Mouse (Mus musculus): ENCODE measurements at regions not wholly inside any gene's neighbourhood (a gene's known extent, or its start where the extent isn't known, plus 50 kb on each side); places are given as distances from the start of the nearest gene placed in this dataset.
A peak's percentile ranks its signal among the peaks of the same experiment; 100 is the strongest.

DNA sequence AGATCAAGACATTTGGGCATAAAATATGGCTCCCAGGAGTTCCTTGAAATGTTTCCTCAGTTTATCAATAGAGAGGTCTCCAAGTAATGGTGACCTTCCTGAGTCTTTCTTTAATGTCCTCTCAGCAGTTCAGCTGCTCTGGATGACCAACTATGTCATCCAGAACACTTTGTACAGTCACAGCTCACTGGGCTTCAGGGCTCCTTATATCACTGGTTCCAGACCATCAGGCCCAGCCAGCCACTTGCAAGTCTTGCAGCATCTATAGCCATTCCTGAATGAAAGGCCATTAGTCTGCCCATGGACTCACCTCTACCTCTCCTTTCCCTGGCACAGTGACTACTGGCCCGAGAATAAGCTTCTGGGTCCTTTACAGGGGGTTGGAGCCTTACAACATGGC is 437.8 kb upstream of the Meis1 start:
- Histone ChIP-seq H3K9me3 (no peaks in the 10 kb centered on the region), H3K27ac (no peak overlapping the region), H3K27me3 (replicated peaks) (no peaks in the 10 kb centered on the region), H3K4me2 (no peak overlapping the region), H3K36me3 (no peaks in the 10 kb centered on the region), H3K4me1 (no peaks in the 10 kb centered on the region), H3K9ac (no peak overlapping the region), H3K4me3 (replicated peaks) (no peak overlapping the region)
- 83% methylated on average over 1 of the region's 1 CpGs for WGBS
- ATAC-seq (ENCODE audit: insufficient read depth, low FRiP score, low read depth) = no peak

DNA sequence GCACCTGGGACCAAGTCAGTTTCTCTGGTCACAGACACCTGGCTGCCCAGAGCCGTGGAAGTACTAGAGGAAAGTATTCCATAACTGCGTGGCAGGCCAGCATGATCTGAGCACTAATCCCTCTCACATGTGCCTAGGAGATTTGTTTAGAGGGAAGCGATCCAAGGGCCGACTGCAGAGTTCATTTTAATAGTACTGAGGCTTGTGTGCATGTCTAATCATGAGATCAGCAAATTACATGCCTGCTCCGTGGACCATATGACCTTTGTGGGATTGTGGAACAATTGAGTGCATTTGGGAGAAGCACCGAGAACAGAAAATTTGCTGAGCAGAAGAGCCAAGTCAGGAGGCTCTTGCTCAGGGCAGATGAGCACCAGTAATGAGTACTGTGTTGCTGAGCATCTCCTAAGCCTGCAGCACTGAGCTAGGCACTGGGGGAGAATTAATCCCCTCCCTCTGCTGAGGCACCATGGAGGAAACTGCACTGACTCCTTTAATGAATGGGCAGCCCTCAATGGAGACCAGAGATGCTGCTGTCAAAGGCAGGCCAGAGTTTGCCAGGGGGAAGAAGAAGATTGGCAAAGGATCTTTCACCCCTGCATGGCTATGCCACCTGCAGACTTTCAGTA is 445.1 kb upstream of the Meis1 start:
- ATAC-seq (ENCODE audit: insufficient read depth, low FRiP score, low read depth) = no peak
- no peak overlapping the region for H3K4me2 ChIP-seq
- H3K9ac ChIP-seq = no peak overlapping the region
- WGBS = 52% methylated on average over 6 of the region's 6 CpGs
- no peak overlapping the region for H3K27ac ChIP-seq
- no peaks in the 10 kb centered on the region for H3K4me1 ChIP-seq
- no peaks in the 10 kb centered on the region for H3K9me3 ChIP-seq
- no peak overlapping the region for H3K4me3 ChIP-seq (replicated peaks)
- H3K36me3 ChIP-seq = no peaks in the 10 kb centered on the region
- H3K27me3 ChIP-seq (replicated peaks) = no peaks in the 10 kb centered on the region

DNA sequence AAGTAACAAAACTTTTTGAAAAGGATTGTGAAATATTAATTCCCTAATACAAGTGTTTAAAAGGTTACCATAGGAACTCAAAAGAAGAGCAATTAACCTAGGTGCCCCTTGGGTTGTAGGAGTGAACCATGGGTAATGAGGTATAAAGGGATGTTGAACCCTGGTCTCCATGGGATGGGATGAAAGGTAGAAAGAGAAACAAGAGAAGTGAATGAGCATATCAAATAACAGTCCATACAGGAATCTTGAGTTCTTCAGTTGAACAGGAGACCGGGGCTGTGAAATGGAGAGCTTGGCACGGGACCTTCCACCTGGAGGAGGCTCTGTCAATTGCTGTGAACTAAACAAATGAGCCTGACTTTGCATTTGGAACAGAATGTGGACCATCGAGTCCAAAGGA is 449.6 kb upstream of the Meis1 start:
- WGBS = 70% methylated on average over 3 of the region's 3 CpGs
- no peak overlapping the region for H3K4me2 ChIP-seq
- no peaks in the 10 kb centered on the region for H3K27me3 ChIP-seq (replicated peaks)
- no peak overlapping the region for H3K9ac ChIP-seq
- no peak overlapping the region for H3K4me3 ChIP-seq (replicated peaks)
- H3K36me3 ChIP-seq = no peaks in the 10 kb centered on the region
- H3K27ac ChIP-seq = no peak overlapping the region
- H3K4me1 ChIP-seq = no peaks in the 10 kb centered on the region
- no peak for ATAC-seq (ENCODE audit: insufficient read depth, low FRiP score, low read depth)
- no peaks in the 10 kb centered on the region for H3K9me3 ChIP-seq

DNA sequence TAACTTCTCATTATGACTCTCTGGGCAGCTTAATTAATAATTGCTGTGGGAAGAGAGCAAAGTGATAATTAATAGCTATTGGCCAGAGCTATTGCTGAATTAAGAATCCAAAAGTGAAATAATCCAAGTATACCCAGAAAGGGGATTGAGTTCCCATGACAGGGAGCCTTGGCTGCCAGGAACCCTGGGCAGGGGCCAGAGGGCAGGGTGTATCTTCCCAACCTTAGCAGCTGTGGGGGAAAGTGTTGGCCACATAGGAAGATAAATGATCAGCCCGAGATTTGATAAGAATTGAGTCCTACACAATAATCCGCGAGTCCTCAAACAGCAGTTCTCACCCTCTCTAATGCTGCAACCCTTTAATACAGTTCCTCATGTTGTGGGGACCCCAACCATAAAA is 450.0 kb upstream of the Meis1 start:
- Histone ChIP-seq H3K4me3 (replicated peaks) (no peak overlapping the region), H3K9ac (no peak overlapping the region), H3K4me2 (no peak overlapping the region), H3K36me3 (no peaks in the 10 kb centered on the region), H3K27me3 (replicated peaks) (no peaks in the 10 kb centered on the region), H3K27ac (no peak overlapping the region), H3K4me1 (no peaks in the 10 kb centered on the region), H3K9me3 (no peaks in the 10 kb centered on the region)
- no peak for ATAC-seq (ENCODE audit: insufficient read depth, low FRiP score, low read depth)
- 80% methylated on average over 3 of the region's 3 CpGs for WGBS

DNA sequence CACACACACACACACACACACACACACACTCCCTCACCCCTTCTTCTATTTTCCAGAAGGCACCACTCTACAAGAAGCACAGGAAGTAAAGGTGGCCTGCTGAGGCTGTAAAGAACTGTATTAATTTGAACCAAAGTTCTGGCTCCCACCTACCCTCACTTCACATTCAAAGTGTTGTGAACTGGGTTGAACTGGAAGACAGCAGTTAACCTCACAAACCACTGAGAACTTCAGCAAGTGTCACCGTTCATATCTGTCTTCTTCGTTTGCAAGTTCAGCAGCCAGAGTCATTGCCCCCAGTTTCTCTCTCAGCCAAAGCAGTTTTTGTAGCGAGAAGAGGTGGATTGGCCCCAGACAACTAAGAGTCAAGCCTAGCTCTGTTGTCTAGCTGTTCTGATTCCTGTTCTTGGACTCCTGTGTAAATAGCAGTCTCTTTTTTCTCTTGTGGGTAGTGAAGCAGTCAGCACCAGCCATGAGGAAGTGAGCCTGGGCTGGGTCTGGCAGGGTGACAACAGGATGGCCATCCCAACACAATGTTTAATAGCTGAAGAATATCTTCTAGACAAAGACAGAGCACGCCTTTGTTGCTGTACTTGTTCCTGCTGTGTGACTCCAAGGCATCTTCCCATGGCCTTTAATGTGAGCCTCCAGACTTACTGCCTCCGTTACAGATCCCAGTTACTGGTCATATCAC is 452.0 kb upstream of the Meis1 start:
- ATAC-seq (ENCODE audit: insufficient read depth, low FRiP score, low read depth) = no peak
- Histone ChIP-seq H3K9me3 (no peaks in the 10 kb centered on the region), H3K4me2 (no peak overlapping the region), H3K36me3 (no peaks in the 10 kb centered on the region), H3K4me3 (replicated peaks) (no peak overlapping the region), H3K27me3 (replicated peaks) (no peaks in the 10 kb centered on the region), H3K4me1 (no peaks in the 10 kb centered on the region), H3K9ac (no peak overlapping the region), H3K27ac (no peak overlapping the region)
- 85% methylated on average over 5 of the region's 5 CpGs for WGBS

DNA sequence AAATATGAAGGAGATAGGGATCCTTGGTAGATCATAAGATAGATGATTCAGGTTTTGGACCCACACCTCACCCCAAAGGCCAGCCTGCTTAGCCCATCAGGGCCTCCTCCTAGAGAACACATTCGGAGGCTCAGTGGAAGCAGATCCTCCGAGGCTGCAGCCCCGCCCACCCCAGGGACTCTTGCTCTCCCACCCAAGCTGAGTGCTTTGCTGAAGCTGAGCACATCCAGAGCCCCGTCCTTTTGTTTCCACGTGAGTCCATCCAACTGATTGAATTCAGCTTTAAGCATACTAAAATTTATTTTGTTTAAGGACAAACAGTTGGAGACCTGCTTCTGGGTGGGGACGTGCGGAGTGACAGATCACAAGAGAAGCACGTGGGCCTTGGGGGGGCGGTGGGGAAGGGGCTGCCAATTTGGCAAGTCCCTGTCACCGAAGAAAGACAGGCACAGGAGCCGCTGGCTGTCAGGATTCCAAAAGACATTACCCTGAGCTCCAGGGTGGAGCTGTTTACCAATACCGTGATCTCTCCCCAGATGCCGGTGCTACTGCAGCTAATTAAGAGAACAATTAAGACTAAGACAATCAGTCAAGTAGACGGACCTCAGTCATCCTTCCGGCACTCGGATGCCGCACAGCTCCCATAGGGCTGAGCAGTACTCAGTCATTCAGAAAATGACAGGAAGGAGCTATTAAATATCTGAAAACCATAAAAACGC is 448.9 kb upstream of the Spred2 start:
- Histone ChIP-seq H3K9ac (no peak overlapping the region), H3K27me3 (replicated peaks) (no peaks in the 10 kb centered on the region), H3K36me3 (no peaks in the 10 kb centered on the region), H3K4me2 (peak overlapping the region; percentile 29), H3K4me3 (replicated peaks) (no peak overlapping the region), H3K27ac (no peak overlapping the region), H3K9me3 (no peaks in the 10 kb centered on the region), H3K4me1 (no peaks in the 10 kb centered on the region)
- WGBS = 17% methylated on average over 18 of the region's 18 CpGs
- no peak for ATAC-seq (ENCODE audit: insufficient read depth, low FRiP score, low read depth)

DNA sequence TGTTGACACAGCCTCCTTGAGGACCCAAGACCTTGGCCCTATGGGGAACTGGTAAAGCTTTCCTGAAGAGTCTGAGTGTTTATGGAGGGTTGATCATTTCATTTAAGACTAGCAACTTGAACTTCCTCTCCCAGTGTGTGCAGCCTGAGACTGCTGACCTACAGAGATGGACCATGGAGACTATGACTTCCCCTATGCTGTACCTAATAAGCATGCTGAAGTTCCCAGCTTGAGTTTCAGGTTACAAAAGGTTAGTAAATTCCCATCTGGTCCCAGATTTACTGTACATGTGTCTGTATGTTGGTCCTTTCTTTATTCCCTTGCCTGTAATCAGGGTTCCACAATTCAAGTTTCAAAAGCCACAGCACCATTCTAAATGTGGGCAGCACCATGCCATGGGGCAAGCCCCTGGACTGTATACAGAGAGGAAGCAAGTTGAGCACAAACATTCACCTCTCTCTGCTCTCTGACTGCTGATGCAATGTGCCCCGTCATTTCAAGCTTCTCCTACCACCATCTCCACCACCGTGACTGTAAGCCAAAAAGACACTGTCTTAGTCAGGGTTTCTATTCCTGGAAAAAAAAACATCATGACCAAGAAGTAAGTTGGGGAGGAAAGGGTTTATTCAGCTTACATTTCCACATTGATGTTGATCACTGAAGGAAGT is 431.0 kb upstream of the Spred2 start:
- no peaks in the 10 kb centered on the region for H3K9me3 ChIP-seq
- WGBS = 83% methylated on average over 2 of the region's 2 CpGs
- ATAC-seq (ENCODE audit: insufficient read depth, low FRiP score, low read depth) = no peak
- H3K4me2 ChIP-seq = no peak overlapping the region
- no peaks in the 10 kb centered on the region for H3K36me3 ChIP-seq
- H3K4me1 ChIP-seq = no peaks in the 10 kb centered on the region
- H3K27me3 ChIP-seq (replicated peaks) = no peaks in the 10 kb centered on the region
- no peak overlapping the region for H3K27ac ChIP-seq
- no peak overlapping the region for H3K9ac ChIP-seq
- H3K4me3 ChIP-seq (replicated peaks) = no peak overlapping the region

DNA sequence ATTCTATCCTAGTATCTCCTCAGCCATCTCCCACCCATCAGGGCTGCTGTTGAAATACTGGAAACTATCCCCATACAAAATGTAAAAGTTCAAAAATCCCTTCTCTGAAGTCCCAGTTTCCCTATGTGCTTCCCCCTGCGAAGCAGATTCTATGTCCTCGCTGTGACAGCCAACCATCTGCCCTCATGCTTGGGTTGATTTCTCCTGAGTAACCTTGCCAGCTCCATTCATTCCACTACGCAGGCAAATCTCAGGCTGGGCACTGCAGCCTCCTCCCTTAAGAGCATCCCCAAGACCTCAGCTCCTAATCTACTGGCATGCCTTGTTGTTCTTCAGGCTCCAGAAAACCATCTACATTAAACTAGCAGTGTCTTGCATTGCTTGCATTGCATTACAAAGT is 402.5 kb upstream of the Spred2 start:
- no peaks in the 10 kb centered on the region for H3K27me3 ChIP-seq (replicated peaks)
- no peaks in the 10 kb centered on the region for H3K4me1 ChIP-seq
- H3K4me2 ChIP-seq = no peak overlapping the region
- no peaks in the 10 kb centered on the region for H3K9me3 ChIP-seq
- ATAC-seq (ENCODE audit: insufficient read depth, low FRiP score, low read depth) = no peak
- 86% methylated on average over 3 of the region's 3 CpGs for WGBS
- H3K9ac ChIP-seq = no peak overlapping the region
- no peak overlapping the region for H3K27ac ChIP-seq
- H3K36me3 ChIP-seq = no peaks in the 10 kb centered on the region
- no peak overlapping the region for H3K4me3 ChIP-seq (replicated peaks)

DNA sequence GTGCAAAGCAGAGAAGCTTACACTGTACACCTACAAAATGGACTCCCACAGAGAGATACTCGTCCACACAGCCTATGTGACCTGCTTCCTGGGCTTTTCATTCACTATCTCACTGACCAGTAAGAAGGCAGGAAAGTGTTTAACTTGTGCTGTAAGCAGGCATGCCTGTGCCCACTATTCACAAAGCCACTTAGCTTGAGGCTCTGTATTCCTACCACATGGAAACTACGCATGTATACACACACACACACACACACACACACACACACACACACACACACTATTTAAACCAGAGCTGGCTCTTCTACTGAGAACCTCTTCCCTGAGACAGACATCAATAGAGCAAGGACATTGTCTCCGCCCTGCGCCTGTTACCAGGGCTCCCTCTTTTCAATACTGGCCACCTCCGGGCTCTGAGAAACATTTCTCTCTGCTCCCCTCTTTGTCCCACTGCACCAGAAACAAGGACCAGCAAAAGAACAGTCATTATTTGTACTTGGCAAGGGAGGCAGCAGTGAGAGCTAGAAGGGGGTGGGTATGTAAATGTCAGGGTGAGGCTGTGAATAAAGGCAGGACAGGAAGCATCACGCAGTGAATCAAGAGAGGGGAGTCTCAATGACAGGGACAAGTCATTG is 400.2 kb upstream of the Spred2 start:
- 67% methylated on average over 6 of the region's 6 CpGs for WGBS
- no peaks in the 10 kb centered on the region for H3K9me3 ChIP-seq
- no peaks in the 10 kb centered on the region for H3K27me3 ChIP-seq (replicated peaks)
- no peaks in the 10 kb centered on the region for H3K4me1 ChIP-seq
- ATAC-seq (ENCODE audit: insufficient read depth, low FRiP score, low read depth) = no peak
- H3K27ac ChIP-seq = no peak overlapping the region
- H3K9ac ChIP-seq = no peak overlapping the region
- no peak overlapping the region for H3K4me2 ChIP-seq
- H3K4me3 ChIP-seq (replicated peaks) = no peak overlapping the region
- no peaks in the 10 kb centered on the region for H3K36me3 ChIP-seq

DNA sequence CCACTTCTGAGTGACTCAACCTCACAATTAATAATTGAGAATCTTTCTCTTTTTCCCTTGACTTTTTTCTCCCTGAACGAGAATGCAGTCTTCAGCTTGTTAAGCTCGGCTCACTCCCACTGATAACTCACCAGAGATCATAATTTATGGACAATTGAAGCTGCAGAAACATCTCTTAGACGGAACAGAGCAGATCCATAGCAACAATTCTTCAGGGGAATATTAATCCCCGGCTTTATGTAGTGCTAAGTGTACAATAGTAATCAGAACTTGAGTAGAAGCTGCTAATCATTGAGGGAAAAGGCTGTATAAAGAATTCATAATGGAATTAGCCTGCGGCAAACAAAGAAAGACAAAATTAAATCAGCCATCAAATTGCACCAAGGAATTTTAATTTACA is 395.0 kb upstream of the Spred2 start:
- WGBS = 54% methylated on average over 5 of the region's 5 CpGs
- ATAC-seq (ENCODE audit: insufficient read depth, low FRiP score, low read depth) = no peak
- no peaks in the 10 kb centered on the region for H3K27me3 ChIP-seq (replicated peaks)

DNA sequence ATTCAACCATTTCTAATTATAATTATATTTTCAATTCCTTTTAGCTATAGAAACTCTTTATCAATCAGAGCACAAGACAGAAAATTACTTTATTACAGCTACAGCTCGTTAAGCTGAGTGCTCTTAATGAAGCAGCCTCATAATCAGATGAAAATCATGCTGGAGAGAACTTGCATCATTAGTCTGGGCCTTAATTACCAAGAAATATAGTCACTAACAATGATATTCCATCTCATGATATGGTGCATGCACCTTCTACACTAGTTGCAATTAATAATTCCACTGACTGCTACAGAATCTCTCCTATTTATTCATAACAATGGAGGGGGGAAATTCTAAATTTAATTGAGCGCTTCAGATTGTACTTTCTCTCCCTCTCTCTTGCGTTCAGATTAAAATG is 393.5 kb upstream of the Spred2 start:
- Histone ChIP-seq H3K27me3 (replicated peaks) (no peaks in the 10 kb centered on the region), H3K4me2 (no peak overlapping the region), H3K9ac (no peak overlapping the region), H3K27ac (no peak overlapping the region), H3K9me3 (no peaks in the 10 kb centered on the region), H3K4me3 (replicated peaks) (no peak overlapping the region), H3K36me3 (no peaks in the 10 kb centered on the region), H3K4me1 (0 out of 2 replicates have a peak, but pooled peaks cover 3% of the 10 kb centered on the region)
- WGBS = 80% methylated on average over 3 of the region's 3 CpGs
- no peak for ATAC-seq (ENCODE audit: insufficient read depth, low FRiP score, low read depth)

More for the DNA sequence above, 395.0 kb upstream of the Spred2 start:
- no peaks in the 10 kb centered on the region for H3K36me3 ChIP-seq
- H3K27ac ChIP-seq = no peak overlapping the region
- no peaks in the 10 kb centered on the region for H3K9me3 ChIP-seq
- no peak overlapping the region for H3K4me2 ChIP-seq
- H3K9ac ChIP-seq = no peak overlapping the region
- no peak overlapping the region for H3K4me3 ChIP-seq (replicated peaks)
- H3K4me1 ChIP-seq = 0 out of 2 replicates have a peak, but pooled peaks cover 3% of the 10 kb centered on the region

All from stomach, embryonic 15.5 days (tissue).